In the genomic region with DNA sequence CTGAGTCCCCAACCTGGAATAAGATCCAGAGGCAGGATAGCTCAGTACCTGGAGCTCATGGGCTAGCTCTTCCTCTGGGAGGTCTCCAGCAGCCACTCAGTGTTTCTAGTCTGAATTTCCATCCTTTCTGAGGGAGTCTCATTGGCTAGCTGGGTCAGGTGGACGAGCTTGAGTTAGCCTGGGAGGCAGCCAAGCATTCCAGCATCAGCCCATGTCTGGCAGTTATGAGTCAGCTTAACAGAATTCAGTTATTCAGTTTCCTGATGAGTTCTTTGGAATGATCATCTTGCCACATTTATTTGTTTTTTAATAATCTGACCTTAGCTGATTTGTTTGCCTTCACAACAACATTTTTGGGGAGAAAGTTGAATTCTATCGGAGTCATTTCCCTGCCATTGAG, we compare ENCODE assay signal across 13 mouse cellular contexts. TPM values are rescaled to one million over a fixed set of nuclear protein-coding genes. Genes with fewer than 3 reads are reported as not detected.
A peak's percentile ranks its signal among the peaks of the same experiment; 100 is the strongest.
DNase-seq lines count a peak whose midpoint lies in the region; ATAC-seq and TF ChIP-seq lines count a peak whose summit lies in the region.
"Had no signal": no experiment of that assay in that cellular context is flagged by ENCODE, and none has a peak within 500 bp of the region (broad histone marks: within the 10 kb centered on the region; RNA-seq: fewer than 3 reads in every experiment).

No protein-coding gene starts in this region.

- no peak for TF ChIP-seq POLR2A in embryonic fibroblast, embryonic 13.5 days (IDR thresholded peaks at IDR 0.05; ENCODE audit: low read depth, low read length)

- no peaks in the 10 kb centered on the region for H3K36me3 ChIP-seq in embryonic facial prominence, embryonic 14.5 days (ENCODE audit: control insufficient read depth, insufficient read depth, low read length)
- H3K36me3 ChIP-seq in embryonic facial prominence, embryonic 10.5 days (replicated peaks) = no peaks in the 10 kb centered on the region
- no peaks in the 10 kb centered on the region for H3K36me3 ChIP-seq in hindbrain, postnatal 0 days (ENCODE audit: insufficient read depth, low read length)
- H3K36me3 ChIP-seq: limb, embryonic 15.5 days; midbrain, embryonic 12.5 days had no signal

- no peaks in the 10 kb centered on the region for H3K4me1 ChIP-seq in embryonic facial prominence, embryonic 14.5 days (ENCODE audit: control insufficient read depth, insufficient read depth, low read length)
- H3K4me1 ChIP-seq in embryonic facial prominence, embryonic 10.5 days = no peaks in the 10 kb centered on the region
- H3K4me1 ChIP-seq in embryonic fibroblast, embryonic 13.5 days (ENCODE audit: control insufficient read depth, insufficient read depth, low read length) = no peaks in the 10 kb centered on the region
- no peaks in the 10 kb centered on the region for H3K4me1 ChIP-seq in hindbrain, postnatal 0 days (ENCODE audit: insufficient read depth, low read length)
- H3K4me1 ChIP-seq: limb, embryonic 15.5 days; midbrain, embryonic 12.5 days had no signal

- no peaks in the 10 kb centered on the region for H3K27me3 ChIP-seq in embryonic facial prominence, embryonic 14.5 days (replicated peaks; ENCODE audit: control insufficient read depth, insufficient read depth, low read length)
- H3K27me3 ChIP-seq in embryonic facial prominence, embryonic 10.5 days (replicated peaks; ENCODE audit: low read depth, poor library complexity, severe bottlenecking) = no peaks in the 10 kb centered on the region
- no peaks in the 10 kb centered on the region for H3K27me3 ChIP-seq in hindbrain, postnatal 0 days (ENCODE audit: insufficient read depth, low read length)
- H3K27me3 ChIP-seq: limb, embryonic 15.5 days; midbrain, embryonic 12.5 days had no signal

- WGBS in embryonic facial prominence, embryonic 14.5 days = 66% methylated on average over 2 of the region's 2 CpGs
- 76% methylated on average over 2 of the region's 2 CpGs for WGBS in embryonic facial prominence, embryonic 10.5 days
- 72% methylated on average over 2 of the region's 2 CpGs for WGBS in hindbrain, postnatal 0 days

- intact Hi-C loops in left cerebral cortex, postnatal 14 days (cut with DNase I) = no loop called here
- intact Hi-C loops in left cerebral cortex, adult 2 months (cut with DNase I) = loop anchor here (5.0 kb wide), 1 partner anchor 69 kb away; no protein-coding TSS in a partner anchor

- no peaks in the 10 kb centered on the region for H3K9me3 ChIP-seq in embryonic facial prominence, embryonic 14.5 days (ENCODE audit: control insufficient read depth, low read length)
- no peaks in the 10 kb centered on the region for H3K9me3 ChIP-seq in embryonic facial prominence, embryonic 10.5 days
- H3K9me3 ChIP-seq in hindbrain, postnatal 0 days (ENCODE audit: low read length) = no peaks in the 10 kb centered on the region
- H3K9me3 ChIP-seq: limb, embryonic 15.5 days; midbrain, embryonic 12.5 days had no signal

- TF ChIP-seq CTCF in left cerebral cortex, adult 2 months (IDR thresholded peaks at IDR 0.05) = no peak
- no peak for TF ChIP-seq CTCF in embryonic fibroblast, embryonic 13.5 days (IDR thresholded peaks at IDR 0.05; ENCODE audit: borderline replicate concordance, insufficient read depth, low read length)
- no peak for TF ChIP-seq CTCF in hindbrain, postnatal 0 days (IDR thresholded peaks at IDR 0.05; ENCODE audit: low read depth)

- no peak overlapping the region for H3K4me3 ChIP-seq in embryonic facial prominence, embryonic 14.5 days (ENCODE audit: low read depth, low read length)
- H3K4me3 ChIP-seq in embryonic facial prominence, embryonic 10.5 days = no peak overlapping the region
- H3K4me3 ChIP-seq in left cerebral cortex, adult 2 months = no peak overlapping the region
- no peak overlapping the region for H3K4me3 ChIP-seq in embryonic fibroblast, embryonic 13.5 days (ENCODE audit: insufficient read depth, low read length)
- no peak overlapping the region for H3K4me3 ChIP-seq in hindbrain, postnatal 0 days (ENCODE audit: low read length)
- H3K4me3 ChIP-seq: heart, adult 2 months; limb, embryonic 15.5 days; midbrain, embryonic 12.5 days had no signal

- H3K4me2 ChIP-seq in embryonic facial prominence, embryonic 14.5 days (ENCODE audit: low read depth, low read length) = no peak overlapping the region
- H3K4me2 ChIP-seq in hindbrain, postnatal 0 days (ENCODE audit: low read depth, low read length) = no peak overlapping the region
- H3K4me2 ChIP-seq: limb, embryonic 15.5 days; midbrain, embryonic 12.5 days had no signal

- H3K27ac ChIP-seq in embryonic facial prominence, embryonic 14.5 days (replicated peaks; ENCODE audit: low read depth, low read length) = no peak overlapping the region
- H3K27ac ChIP-seq in embryonic facial prominence, embryonic 10.5 days (replicated peaks) = no peak overlapping the region
- H3K27ac ChIP-seq in left cerebral cortex, adult 2 months = no peak overlapping the region
- H3K27ac ChIP-seq in embryonic fibroblast, embryonic 13.5 days (ENCODE audit: insufficient read depth, low read length) = peak overlapping the region; percentile 87
- H3K27ac ChIP-seq in hindbrain, postnatal 0 days = no peak overlapping the region
- H3K27ac ChIP-seq: heart, adult 2 months; limb, embryonic 15.5 days; midbrain, embryonic 12.5 days had no signal

- no peak for ATAC-seq in embryonic facial prominence, embryonic 14.5 days (ENCODE audit: low read depth)
- no peak for ATAC-seq in hindbrain, postnatal 0 days

- no peak overlapping the region for H3K9ac ChIP-seq in embryonic facial prominence, embryonic 14.5 days (ENCODE audit: low read depth, low read length)
- no peak overlapping the region for H3K9ac ChIP-seq in hindbrain, postnatal 0 days (replicated peaks; ENCODE audit: low read length)
- H3K9ac ChIP-seq: limb, embryonic 15.5 days; midbrain, embryonic 12.5 days had no signal

- DNase-seq in embryonic facial prominence, embryonic 14.5 days (ENCODE audit: low spot score) = peak; percentile 33
- DNase-seq in embryonic facial prominence, embryonic 10.5 days (ENCODE audit: low spot score) = no peak
- peak; percentile 15 to 55 for DNase-seq in left cerebral cortex, postnatal 14 days (ENCODE audit: low spot score in 2 of 2)
- no peak for DNase-seq in left cerebral cortex, adult 2 months (ENCODE audit: extremely low spot score in 1 of 2, low spot score in 2 of 2)
- DNase-seq in 3T3-L1 (ENCODE audit: low read depth, low spot score) = peak; percentile 99
- no peak for DNase-seq in thymus, postnatal 4 days
- no peak for DNase-seq in hindbrain, postnatal 0 days (ENCODE audit: low spot score)
- DNase-seq: cerebellum, adult 2 months had no signal

RNA-seq across cellular contexts. Expression of a gene that starts 14.7 kb away (rescaled TPM):
- polyA plus RNA-seq in embryonic facial prominence, embryonic 14.5 days (2014; fragmentation: Nextera tagmentation; extraction: Ambion mirVana) = 8.3 and 12.4 TPM in 2 replicates
- 1.2 and 1.7 TPM in 2 replicates for polyA plus RNA-seq in embryonic facial prominence, embryonic 10.5 days (2016; fragmentation: Nextera tagmentation; extraction: Ambion mirVana)
- 1 to 10 TPM; 3.6 to 4.0 TPM for total RNA-seq in left cerebral cortex, postnatal 14 days (2021)
- 1 to 10 TPM; 2.6 to 5.2 TPM for total RNA-seq in left cerebral cortex, adult 2 months (2021)
- 1.1 and 3.4 TPM in 2 replicates for polyA plus RNA-seq in embryonic fibroblast, embryonic 13.5 days (2011; ENCODE audit: insufficient read length, low read depth, missing spikeins)
- 0.97 and 1.9 TPM in 2 replicates for total RNA-seq in hindbrain, postnatal 0 days (2014; rRNA removed)
- polyA plus RNA-seq in hindbrain, postnatal 0 days (2015; fragmentation: Nextera tagmentation; extraction: Ambion mirVana) = 1.7 and 1.9 TPM in 2 replicates

RNA-seq across cellular contexts. Expression of a gene that starts 29.1 kb away (rescaled TPM):
- 2.5 and 5.0 TPM in 2 replicates for polyA plus RNA-seq in embryonic facial prominence, embryonic 14.5 days (2014; fragmentation: Nextera tagmentation; extraction: Ambion mirVana)
- polyA plus RNA-seq in embryonic facial prominence, embryonic 10.5 days (2016; fragmentation: Nextera tagmentation; extraction: Ambion mirVana) = 1.2 and 2.7 TPM in 2 replicates
- 1 to 10 TPM; 1.6 to 2.1 TPM for total RNA-seq in left cerebral cortex, postnatal 14 days (2021)
- 1 to 10 TPM; 1.4 to 1.9 TPM for total RNA-seq in left cerebral cortex, adult 2 months (2021)
- 0.91 TPM in 1 of 2 replicates, not detected in the other for polyA plus RNA-seq in embryonic fibroblast, embryonic 13.5 days (2011; ENCODE audit: insufficient read length, low read depth, missing spikeins)
- total RNA-seq in hindbrain, postnatal 0 days (2014; rRNA removed) = 0.40 TPM in 1 of 2 replicates, not detected in the other
- polyA plus RNA-seq in hindbrain, postnatal 0 days (2015; fragmentation: Nextera tagmentation; extraction: Ambion mirVana) = 3.3 and 3.7 TPM in 2 replicates

RNA-seq across cellular contexts. Expression of a gene that starts 33.4 kb away (rescaled TPM):
- 0.87 and 1.4 TPM in 2 replicates for polyA plus RNA-seq in embryonic facial prominence, embryonic 14.5 days (2014; fragmentation: Nextera tagmentation; extraction: Ambion mirVana)
- not detected in 2 replicates for polyA plus RNA-seq in embryonic facial prominence, embryonic 10.5 days (2016; fragmentation: Nextera tagmentation; extraction: Ambion mirVana)
- total RNA-seq in left cerebral cortex, postnatal 14 days (2021) = not detected
- total RNA-seq in left cerebral cortex, adult 2 months (2021) = not detected
- 2.8 and 4.1 TPM in 2 replicates for polyA plus RNA-seq in embryonic fibroblast, embryonic 13.5 days (2011; ENCODE audit: insufficient read length, low read depth, missing spikeins)
- not detected in 2 replicates for total RNA-seq in hindbrain, postnatal 0 days (2014; rRNA removed)
- 0.38 TPM in 1 of 2 replicates, not detected in the other for polyA plus RNA-seq in hindbrain, postnatal 0 days (2015; fragmentation: Nextera tagmentation; extraction: Ambion mirVana)
- polyA plus RNA-seq: midbrain, embryonic 12.5 days had no signal

RNA-seq across cellular contexts. Expression of a gene that starts 41.8 kb away (rescaled TPM):
- not detected in 2 replicates for polyA plus RNA-seq in embryonic facial prominence, embryonic 14.5 days (2014; fragmentation: Nextera tagmentation; extraction: Ambion mirVana)
- polyA plus RNA-seq in embryonic facial prominence, embryonic 10.5 days (2016; fragmentation: Nextera tagmentation; extraction: Ambion mirVana) = not detected in 2 replicates
- total RNA-seq in left cerebral cortex, postnatal 14 days (2021) = not detected
- not detected for total RNA-seq in left cerebral cortex, adult 2 months (2021)
- not detected in 2 replicates for polyA plus RNA-seq in embryonic fibroblast, embryonic 13.5 days (2011; ENCODE audit: insufficient read length, low read depth, missing spikeins)
- total RNA-seq in hindbrain, postnatal 0 days (2014; rRNA removed) = not detected in 2 replicates
- not detected in 2 replicates for polyA plus RNA-seq in hindbrain, postnatal 0 days (2015; fragmentation: Nextera tagmentation; extraction: Ambion mirVana)
- total RNA-seq: heart, adult 2 months had no signal
- polyA plus RNA-seq: cerebellum, adult 2 months; heart, adult 2 months; limb, embryonic 15.5 days; midbrain, embryonic 12.5 days; stomach, embryonic 14.5 days had no signal

Comparison
In these comparisons a context has a peak if more than half of its experiments do, and no peak if none do; other contexts are left out.
1. DNase-seq: peak in embryonic facial prominence, embryonic 14.5 days (single experiment), left cerebral cortex, postnatal 14 days (2 of 2) and 3T3-L1 (single experiment); none in embryonic facial prominence, embryonic 10.5 days (single experiment), left cerebral cortex, adult 2 months (0 of 2), thymus, postnatal 4 days (single experiment) and hindbrain, postnatal 0 days (single experiment).